Mouse (Mus musculus) ES-E14 (cell line): ENCODE measurements around the gene Jmjd8.

ENCODE experiments used
- HCFC1 ChIP-seq: IDR thresholded peaks from 2 replicates; pipeline ENCODE4 v1.6.1; 2012; ENCODE audit warnings: low read length, inconsistent platforms, borderline replicate concordance; ENCODE audit not compliant: insufficient read depth
- ZC3H11A ChIP-seq: IDR thresholded peaks from 2 replicates; pipeline ENCODE4 v1.6.1; 2012; ENCODE audit warnings: low read depth, mild to moderate bottlenecking, inconsistent platforms, low read length, borderline replicate concordance

DNA sequence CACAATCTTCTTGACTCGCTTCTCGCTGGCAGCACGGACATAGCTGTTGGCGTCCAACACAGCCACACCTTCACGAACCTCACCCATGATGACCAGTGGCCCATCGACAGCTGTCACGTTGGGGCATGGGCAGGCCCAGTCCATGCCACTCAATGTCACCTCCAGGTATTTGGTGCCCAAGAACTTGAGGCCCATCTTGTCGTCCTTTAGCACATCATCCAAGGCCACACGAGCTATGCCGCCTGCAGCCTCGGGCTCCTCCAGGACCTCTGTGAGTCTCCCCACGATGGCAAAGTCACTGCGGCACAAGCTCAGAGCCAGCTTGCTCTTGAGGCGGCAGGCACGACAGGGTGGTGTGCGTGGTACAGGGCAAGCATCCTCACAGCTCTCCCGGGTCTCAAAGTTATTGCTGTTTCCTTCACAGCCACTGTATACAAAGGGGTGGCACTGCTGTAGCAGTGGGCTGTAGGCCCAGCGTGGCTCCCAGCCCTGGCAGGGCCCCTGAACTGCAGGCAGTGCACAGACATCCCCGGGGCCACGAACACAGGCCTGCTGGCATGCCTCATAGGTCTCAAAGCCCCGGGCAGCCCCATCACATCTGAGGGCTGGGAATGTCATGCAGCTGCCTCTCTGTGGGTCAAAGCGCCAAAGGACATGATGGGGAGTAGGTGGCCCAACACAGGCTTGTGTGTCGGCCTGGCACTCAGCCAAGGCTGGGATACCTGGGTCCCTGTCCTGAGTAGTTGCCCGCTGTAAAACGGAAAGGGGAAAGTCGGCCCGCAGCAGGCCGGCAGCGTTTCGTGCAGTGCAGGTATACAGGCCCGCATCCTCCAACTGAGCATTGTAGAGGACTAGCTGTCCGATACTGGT lies 49.3 kb downstream of the Jmjd8 start:
- TF ChIP-seq HCFC1 (no peak), ZC3H11A (no peak)
